Mouse (Mus musculus) midbrain, embryonic 15.5 days (tissue): ENCODE measurements at regions not wholly inside any gene's neighbourhood (a gene's known extent, or its start where the extent isn't known, plus 50 kb on each side); places are given as distances from the start of the nearest gene placed in this dataset.
A peak's percentile ranks its signal among the peaks of the same experiment; 100 is the strongest.
"Not testable (repeated sequence)": the region's sequence is repeated elsewhere in the genome, so short reads cannot be mapped to it uniquely, and the experiment has no call there.

Experiments used
- ATAC-seq: fragments of 200-750 bp; cut with Nextera tagmentation; replicated peaks from 2 replicates; pipeline ENCODE4 v1.8.0; 2017; ENCODE audit warnings: moderate TSS enrichment
- H3K27ac ChIP-seq: fragments of 300-500 bp; sonication (generic); 2 replicates; pipeline ENCODE4 v1.5.1; 2015; ENCODE audit warnings: mild to moderate bottlenecking, inconsistent platforms
- H3K27me3 ChIP-seq: fragments of 300-500 bp; sonication (generic); replicated peaks from 2 replicates; pipeline ENCODE4 v1.6.1; 2015; ENCODE audit warnings: inconsistent platforms
- H3K36me3 ChIP-seq: fragments of 300-500 bp; sonication (generic); replicated peaks from 2 replicates; pipeline ENCODE4 v1.6.1; 2015; ENCODE audit warnings: inconsistent platforms
- H3K4me1 ChIP-seq: fragments of 300-500 bp; sonication (generic); 2 replicates; pipeline ENCODE4 v1.6.1; 2015; ENCODE audit warnings: inconsistent platforms
- H3K4me2 ChIP-seq: fragments of 300-500 bp; sonication (generic); 2 replicates; pipeline ENCODE4 v1.6.1; 2015; ENCODE audit warnings: inconsistent platforms, mild to moderate bottlenecking, moderate library complexity
- H3K4me3 ChIP-seq: fragments of 300-500 bp; sonication (generic); 2 replicates; pipeline ENCODE4 v1.5.1; 2015; ENCODE audit warnings: mild to moderate bottlenecking, inconsistent platforms
- H3K9ac ChIP-seq: fragments of 300-500 bp; sonication (generic); 2 replicates; pipeline ENCODE4 v1.6.1; 2015; ENCODE audit warnings: mild to moderate bottlenecking, inconsistent platforms
- H3K9me3 ChIP-seq: fragments of 300-500 bp; sonication (generic); 2 replicates; pipeline ENCODE4 v1.6.1; 2016; ENCODE audit warnings: inconsistent platforms
- WGBS: fragments of 180-500 bp; shearing (Covaris S2); methylation state at CpG from one replicate; pipeline ENCODE4 v1.1.7; 2015; ENCODE audit warnings: mixed read lengths; 5-methylcytosine and 5-hydroxymethylcytosine counted together

DNA sequence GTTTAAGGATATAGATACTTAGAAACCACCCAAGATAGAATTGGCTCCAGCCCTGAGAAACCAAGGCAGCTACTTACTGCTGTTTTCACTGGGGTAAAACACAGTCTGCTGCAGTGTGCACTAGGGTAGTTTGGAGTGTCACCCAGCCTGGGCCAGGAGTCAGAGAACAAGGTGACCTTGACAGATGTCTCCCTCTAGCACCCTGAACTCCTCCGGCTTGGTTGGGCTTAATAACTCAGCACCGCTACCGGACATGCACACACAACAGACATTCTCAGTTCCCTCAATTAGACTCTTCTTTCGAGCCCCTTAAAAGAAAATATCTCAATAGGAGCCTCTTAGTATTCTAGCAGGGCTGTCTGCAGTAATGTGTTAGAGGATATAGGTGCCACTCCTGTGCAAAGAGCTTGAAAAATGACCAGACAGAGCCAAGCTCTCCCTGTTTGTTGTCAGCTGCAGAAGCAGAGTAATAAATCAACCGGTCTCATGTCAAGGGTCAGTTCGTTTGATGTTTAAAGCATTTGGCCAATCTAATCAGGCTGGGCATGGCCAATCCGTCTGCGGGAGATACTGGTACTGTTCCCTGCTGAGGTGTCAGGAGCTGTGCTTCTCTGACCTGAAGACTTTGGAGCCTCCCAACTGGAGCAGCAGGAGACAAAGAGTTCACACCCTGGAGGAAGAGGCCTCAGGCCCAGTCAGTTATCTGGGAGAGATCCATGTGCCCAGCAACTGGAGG, 299.1 kb downstream of the Eipr1 start:
- H3K27ac ChIP-seq, result no peak overlapping the region
- no peaks in the 10 kb centered on the region for H3K27me3 ChIP-seq
- no peak overlapping the region for H3K9ac ChIP-seq
- no peak overlapping the region for H3K4me3 ChIP-seq
- no peak for ATAC-seq
- peaks cover 18% of the 10 kb centered on the region for H3K4me1 ChIP-seq
- no peak overlapping the region for H3K4me2 ChIP-seq
- WGBS, result 57% methylated on average over 8 of the region's 8 CpGs
- H3K9me3 ChIP-seq, result no peaks in the 10 kb centered on the region
- H3K36me3 ChIP-seq, result no peaks in the 10 kb centered on the region

DNA sequence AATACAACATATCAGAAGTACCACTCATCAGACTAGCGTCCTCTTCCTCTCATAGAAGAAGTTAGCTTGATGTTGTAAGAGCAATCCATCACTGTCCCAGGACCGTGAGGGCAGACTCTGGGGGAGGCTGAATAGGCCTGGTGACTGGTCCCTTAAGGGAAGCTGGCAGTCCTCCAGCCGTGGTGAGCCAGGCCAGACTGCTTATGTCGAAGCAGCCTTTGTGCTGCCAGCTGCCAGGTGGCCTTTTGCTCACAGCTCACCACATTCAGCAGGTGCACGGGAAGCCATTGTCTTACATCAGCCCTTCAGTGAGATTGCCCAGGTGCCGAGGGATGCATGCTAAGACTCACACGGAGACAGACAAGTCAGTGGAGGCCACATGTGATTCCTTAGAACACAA, 302.8 kb downstream of the Eipr1 start:
- Histone ChIP-seq H3K27ac (no peak overlapping the region), H3K9me3 (no peaks in the 10 kb centered on the region), H3K4me1 (peaks cover 4% of the 10 kb centered on the region), H3K9ac (no peak overlapping the region), H3K27me3 (no peaks in the 10 kb centered on the region), H3K4me3 (no peak overlapping the region), H3K4me2 (no peak overlapping the region), H3K36me3 (no peaks in the 10 kb centered on the region)
- no peak for ATAC-seq
- WGBS, result 40% methylated on average over 7 of the region's 7 CpGs

DNA sequence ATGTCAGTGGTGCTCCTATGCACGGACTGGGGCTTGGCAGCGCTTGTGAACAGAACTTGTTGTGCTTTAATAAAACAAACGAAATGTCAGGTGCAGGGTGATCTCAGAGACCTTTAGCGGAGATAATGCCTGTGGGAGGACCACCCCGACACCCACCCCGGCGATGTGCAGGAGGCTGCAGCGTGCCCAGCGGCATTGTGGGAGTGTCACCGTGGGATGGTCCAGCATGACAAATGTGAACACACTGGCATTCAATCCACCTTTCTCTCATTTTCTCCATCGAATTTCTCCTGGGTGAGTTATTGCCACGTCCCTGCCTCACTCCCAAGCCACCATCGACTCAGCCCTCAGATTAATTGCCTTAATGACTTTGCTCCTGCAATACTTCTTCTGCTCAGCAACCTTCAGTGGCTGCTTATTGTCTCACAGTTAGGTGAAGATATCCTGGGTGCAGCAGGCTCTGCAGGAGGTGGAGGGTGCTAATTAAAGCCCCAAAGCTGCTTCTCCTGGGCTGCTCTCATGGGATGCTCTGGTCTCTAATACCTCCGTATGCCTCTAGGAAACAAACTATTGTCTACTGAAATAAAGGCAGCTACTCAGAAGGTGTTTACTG, 310.5 kb downstream of the Eipr1 start:
- Histone ChIP-seq H3K27me3 (no peaks in the 10 kb centered on the region), H3K9ac (no peak overlapping the region), H3K4me2 (no peak overlapping the region), H3K36me3 (no peaks in the 10 kb centered on the region), H3K4me1 (peaks cover 6% of the 10 kb centered on the region), H3K9me3 (no peaks in the 10 kb centered on the region), H3K27ac (no peak overlapping the region; the same call in 1 of the 2 replicates), H3K4me3 (no peak overlapping the region)
- no peak for ATAC-seq
- 63% methylated on average over 14 of the region's 14 CpGs for WGBS

DNA sequence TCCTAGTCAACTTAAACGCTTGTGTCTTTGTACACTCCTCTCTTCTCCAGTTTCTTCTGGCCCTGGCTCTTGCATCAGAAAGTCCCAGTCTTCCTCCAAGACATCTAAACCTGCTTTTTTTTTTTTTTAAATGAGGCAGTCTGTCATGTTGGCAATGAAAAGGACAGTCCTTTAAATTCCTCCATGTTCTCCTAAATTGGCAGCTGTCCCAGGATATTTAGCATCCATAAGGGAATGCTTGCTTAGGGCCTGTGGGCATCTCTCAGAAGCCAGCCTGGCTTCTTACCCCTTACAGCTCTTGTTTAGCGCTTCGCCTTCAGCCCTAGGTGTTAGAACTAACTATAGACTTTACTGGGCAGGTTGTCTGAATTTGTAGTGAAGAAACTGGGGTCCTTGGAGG, 311.2 kb downstream of the Eipr1 start:
- Histone ChIP-seq H3K4me3 (no peak overlapping the region), H3K9me3 (no peaks in the 10 kb centered on the region), H3K36me3 (no peaks in the 10 kb centered on the region), H3K27me3 (no peaks in the 10 kb centered on the region), H3K9ac (no peak overlapping the region), H3K4me2 (no peak overlapping the region), H3K4me1 (peaks cover 6% of the 10 kb centered on the region), H3K27ac (no peak overlapping the region)
- WGBS, result 86% methylated on average over 3 of the region's 3 CpGs
- ATAC-seq, result no peak

DNA sequence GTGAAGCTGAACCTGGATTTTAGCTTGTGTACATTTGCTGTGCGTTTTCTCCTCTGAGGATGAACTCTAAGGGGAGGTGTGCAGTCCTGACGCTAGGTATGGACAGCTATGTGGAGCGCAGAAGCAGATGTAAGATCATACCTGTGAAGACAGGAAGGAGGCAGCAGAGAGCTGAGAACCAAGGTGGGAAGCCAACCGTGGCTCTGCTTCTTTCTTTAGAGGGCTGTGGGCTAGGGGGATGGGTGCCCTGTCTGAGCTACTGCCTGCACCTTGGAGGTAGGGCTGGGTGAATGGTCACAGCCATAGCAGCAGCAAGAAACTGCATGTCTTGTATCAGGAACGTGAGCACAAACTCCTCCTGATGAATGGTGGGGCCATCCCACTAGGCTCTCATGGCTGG, 316.6 kb downstream of the Eipr1 start:
- Histone ChIP-seq H3K9me3 (no peaks in the 10 kb centered on the region), H3K27ac (no peak overlapping the region), H3K4me1 (no peaks in the 10 kb centered on the region), H3K4me2 (no peak overlapping the region), H3K9ac (no peak overlapping the region), H3K27me3 (no peaks in the 10 kb centered on the region), H3K36me3 (no peaks in the 10 kb centered on the region), H3K4me3 (no peak overlapping the region)
- peak; percentile 65 for ATAC-seq
- 24% methylated on average over 5 of the region's 5 CpGs for WGBS

DNA sequence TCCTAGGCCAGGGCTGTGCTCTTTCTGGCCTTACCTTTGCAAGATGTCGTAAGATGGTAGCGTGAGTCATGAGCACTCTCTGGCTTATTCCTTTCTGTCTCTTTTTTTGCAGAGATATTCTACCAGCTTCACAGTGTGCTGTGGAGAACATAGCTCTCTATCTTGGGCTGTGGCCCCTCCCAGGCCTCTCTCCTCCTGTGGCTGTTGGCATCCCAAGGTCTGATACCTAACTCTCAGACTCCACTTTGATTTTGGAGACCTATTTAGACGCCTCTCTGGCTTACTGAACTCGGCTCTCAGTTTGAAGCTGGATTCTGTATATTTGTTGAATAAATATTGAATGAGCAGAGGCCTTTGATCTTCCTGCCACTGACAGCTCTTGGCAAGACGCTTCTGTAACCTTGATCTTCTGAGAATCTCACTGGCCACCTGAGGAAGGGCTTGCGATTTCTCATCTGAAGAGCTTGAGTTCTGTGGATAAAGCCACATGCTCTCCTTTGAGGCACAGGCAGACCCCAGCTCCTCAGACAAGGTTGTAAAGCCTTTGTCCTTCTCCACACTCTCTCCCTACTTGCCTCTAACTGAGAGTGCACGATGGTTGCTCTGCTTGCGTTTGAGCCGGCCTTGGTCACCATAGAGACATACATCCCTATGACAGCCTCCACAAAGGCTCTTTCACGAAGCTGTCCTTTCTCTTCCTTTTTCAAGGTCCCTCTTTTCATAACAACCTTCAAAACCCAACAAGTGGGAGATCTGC, 323.7 kb downstream of the Eipr1 start:
- peak; percentile 83 for ATAC-seq
- WGBS, result 45% methylated on average over 10 of the region's 10 CpGs
- H3K27ac ChIP-seq, result peak overlapping the region; percentile 60

DNA sequence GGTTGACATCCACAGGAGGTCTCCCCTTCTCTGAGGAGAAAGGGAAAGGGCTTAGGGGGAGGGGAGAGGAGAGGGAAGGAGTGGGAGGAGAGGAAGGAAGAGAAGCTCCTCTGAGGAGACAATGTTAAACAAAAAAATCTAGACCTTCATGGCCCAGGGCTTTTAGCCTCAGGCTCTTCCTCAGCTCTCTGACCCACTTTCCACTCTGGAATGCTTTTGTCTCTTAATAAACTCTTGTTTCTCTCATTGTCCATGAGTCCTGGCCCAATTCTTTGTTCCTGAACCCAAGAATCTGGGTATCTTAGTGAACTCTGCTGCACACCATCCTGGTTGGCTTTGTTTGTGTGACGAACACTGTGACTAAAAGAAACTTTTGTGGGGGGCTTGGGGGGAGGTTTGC, 325.0 kb downstream of the Eipr1 start:
- 73% methylated on average over 1 of the region's 1 CpGs for WGBS
- H3K9ac ChIP-seq, result no peak overlapping the region
- no peaks in the 10 kb centered on the region for H3K9me3 ChIP-seq

More for the DNA sequence above, 323.7 kb downstream of the Eipr1 start:
- H3K36me3 ChIP-seq, result no peaks in the 10 kb centered on the region
- H3K27me3 ChIP-seq, result no peaks in the 10 kb centered on the region
- no peak overlapping the region for H3K4me2 ChIP-seq
- H3K4me3 ChIP-seq, result no peak overlapping the region
- H3K9me3 ChIP-seq, result no peaks in the 10 kb centered on the region
- H3K4me1 ChIP-seq, result peaks cover 16% of the 10 kb centered on the region
- H3K9ac ChIP-seq, result no peak overlapping the region

DNA sequence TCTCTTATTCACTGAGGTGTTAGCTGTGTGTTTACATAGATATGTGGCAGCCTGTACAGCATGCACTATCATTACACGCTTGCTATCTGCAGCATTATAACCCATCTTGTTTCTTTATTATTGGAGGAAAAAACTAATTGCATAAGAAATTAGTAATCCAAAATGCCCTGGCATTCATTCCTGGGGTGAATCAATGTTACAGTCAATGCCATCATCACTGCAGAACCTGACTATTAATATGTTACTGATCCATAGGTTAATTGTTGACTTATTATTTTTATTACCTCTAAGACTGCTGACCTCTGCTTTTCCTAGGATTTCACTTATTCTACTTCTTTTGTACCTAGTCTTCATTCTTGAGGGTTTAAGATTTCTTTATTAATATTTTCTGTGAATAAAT, 327.4 kb downstream of the Eipr1 start:
- Histone ChIP-seq H3K36me3 (no peaks in the 10 kb centered on the region), H3K27ac (no peak overlapping the region), H3K9me3 (no peaks in the 10 kb centered on the region), H3K9ac (no peak overlapping the region), H3K27me3 (no peaks in the 10 kb centered on the region), H3K4me1 (peaks cover 30% of the 10 kb centered on the region), H3K4me2 (no peak overlapping the region), H3K4me3 (no peak overlapping the region)
- ATAC-seq, result no peak
- WGBS, result 94% methylated on average over 1 of the region's 1 CpGs

More for the DNA sequence above, 325.0 kb downstream of the Eipr1 start:
- no peak overlapping the region for H3K27ac ChIP-seq
- no peak for ATAC-seq
- peaks cover 16% of the 10 kb centered on the region for H3K4me1 ChIP-seq
- no peak overlapping the region for H3K4me2 ChIP-seq
- no peaks in the 10 kb centered on the region for H3K27me3 ChIP-seq
- no peak overlapping the region for H3K4me3 ChIP-seq
- no peaks in the 10 kb centered on the region for H3K36me3 ChIP-seq

DNA sequence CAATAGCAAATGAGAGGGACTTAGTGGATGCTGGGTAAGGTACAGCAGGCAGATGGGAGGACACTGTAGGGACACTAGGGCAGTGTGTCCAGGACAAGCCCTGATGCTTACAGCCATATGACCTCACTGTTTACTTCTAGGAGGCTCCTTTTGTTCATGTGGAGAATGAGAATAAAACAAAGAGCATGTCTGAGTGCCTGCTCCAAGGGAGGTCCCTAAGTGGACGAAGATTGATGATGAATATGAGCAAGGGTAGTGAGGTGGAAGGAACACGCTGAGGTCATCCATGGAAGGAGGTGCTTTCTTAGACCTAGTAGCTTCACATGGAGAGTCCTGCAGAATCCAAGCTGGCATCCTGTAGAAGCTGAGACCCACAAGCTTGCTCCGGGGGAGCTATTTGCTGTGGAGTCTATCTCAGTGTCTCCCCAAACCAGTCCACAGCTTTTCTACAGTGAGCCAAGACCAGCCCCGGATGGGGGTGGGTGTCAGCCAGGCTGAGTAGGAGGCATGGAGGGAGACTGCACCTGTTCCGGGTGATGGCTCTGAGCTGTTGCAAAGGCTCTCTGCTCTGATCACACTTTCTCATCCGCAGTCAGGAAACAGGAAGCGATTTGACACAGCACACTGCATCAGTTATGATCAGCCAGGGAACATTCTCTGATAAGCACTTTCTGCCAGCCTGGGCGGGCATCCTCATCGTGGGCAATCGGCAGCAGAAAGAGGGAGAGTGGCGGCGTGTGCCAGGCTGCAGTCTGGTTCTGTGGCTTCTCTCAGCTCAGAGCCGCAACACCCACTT, 332.0 kb downstream of the Eipr1 start:
- no peaks in the 10 kb centered on the region for H3K36me3 ChIP-seq
- no peak overlapping the region for H3K4me3 ChIP-seq
- H3K4me2 ChIP-seq, result no peak overlapping the region
- no peaks in the 10 kb centered on the region for H3K9me3 ChIP-seq
- H3K27ac ChIP-seq, result peak overlapping the region; percentile 44; the same call in 1 of the 2 replicates
- ATAC-seq, result 0 out of 2 replicates have a peak, but pooled peaks have one; percentile 39
- H3K9ac ChIP-seq, result no peak overlapping the region
- H3K27me3 ChIP-seq, result no peaks in the 10 kb centered on the region
- H3K4me1 ChIP-seq, result peaks cover 17% of the 10 kb centered on the region; the same call in 1 of the 2 replicates
- 65% methylated on average over 13 of the region's 13 CpGs for WGBS

DNA sequence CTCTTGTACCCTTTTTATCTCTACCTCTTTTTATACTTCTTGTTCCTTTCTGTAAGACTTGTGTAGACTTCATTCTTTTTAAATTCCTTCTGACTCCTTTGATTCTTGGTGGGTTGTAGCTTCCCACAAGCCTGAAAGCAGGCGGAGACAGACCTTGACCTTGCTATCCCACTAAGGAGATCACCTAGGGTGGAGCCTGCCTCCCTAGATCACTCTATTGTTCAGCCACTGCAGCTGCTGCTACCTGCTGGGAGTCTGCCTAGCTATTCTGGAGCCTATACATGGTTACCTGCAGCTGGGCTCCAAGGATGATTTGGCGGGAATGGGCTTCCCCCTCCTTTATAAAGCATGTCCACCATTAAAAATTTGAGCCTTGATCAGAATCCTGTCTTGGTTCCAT, 335.6 kb downstream of the Eipr1 start:
- H3K36me3 ChIP-seq, H3K27ac ChIP-seq, H3K9ac ChIP-seq, H3K4me3 ChIP-seq, ATAC-seq, H3K27me3 ChIP-seq, H3K9me3 ChIP-seq, H3K4me2 ChIP-seq: not testable (repeated sequence)
- WGBS, result 69% methylated on average over 2 of the region's 2 CpGs
- H3K4me1 ChIP-seq, result peaks cover 25% of the 10 kb centered on the region

DNA sequence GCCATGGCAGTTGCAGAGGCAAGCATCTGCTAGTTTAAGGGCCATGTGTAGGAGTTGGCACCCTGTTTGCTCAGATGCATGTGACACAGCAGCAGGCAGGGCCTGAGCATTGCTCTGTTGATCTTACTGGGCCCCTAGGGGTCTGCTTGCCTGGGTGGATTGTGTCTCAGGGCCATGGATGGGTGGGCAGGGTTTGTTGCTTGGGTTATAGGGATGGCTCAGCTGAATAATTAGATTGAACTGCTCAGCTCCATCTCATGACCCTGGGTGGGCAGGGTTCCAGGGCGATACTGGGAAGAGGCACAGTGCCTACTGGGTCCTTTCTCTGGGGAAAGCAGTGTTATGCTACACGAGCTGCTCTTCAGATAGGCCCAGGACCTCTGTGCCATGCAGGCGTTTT, 338.0 kb downstream of the Eipr1 start:
- Histone ChIP-seq H3K27ac (peak overlapping the region; percentile 39), H3K9ac (no peak overlapping the region), H3K4me1 (peaks cover 13% of the 10 kb centered on the region), H3K9me3 (no peaks in the 10 kb centered on the region), H3K4me3 (no peak overlapping the region), H3K27me3 (no peaks in the 10 kb centered on the region), H3K4me2 (no peak overlapping the region), H3K36me3 (no peaks in the 10 kb centered on the region)
- WGBS, result 65% methylated on average over 3 of the region's 3 CpGs
- ATAC-seq, result 0 out of 2 replicates have a peak, but pooled peaks have one; percentile 24

DNA sequence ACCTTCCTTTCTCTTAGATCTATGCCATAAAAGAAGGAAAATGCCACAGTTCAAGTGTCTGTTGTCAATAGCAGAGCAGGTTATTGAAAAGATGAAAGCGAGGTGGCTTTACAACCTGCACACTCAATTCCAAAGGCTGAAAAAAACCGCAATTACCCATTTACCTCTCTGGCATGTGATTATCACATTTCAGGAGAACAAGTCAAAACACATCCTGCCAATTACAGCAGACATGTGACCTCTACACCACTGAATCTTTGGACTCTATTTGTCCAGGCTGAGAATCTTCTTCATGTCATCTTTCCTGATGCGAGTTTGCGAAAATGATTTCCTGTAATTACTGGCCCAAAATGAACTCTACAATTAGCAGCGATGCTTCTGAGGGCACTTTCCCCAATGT, 338.8 kb downstream of the Eipr1 start:
- 76% methylated on average over 5 of the region's 5 CpGs for WGBS
- H3K27ac ChIP-seq, result peak overlapping the region; percentile 39; the same call in 1 of the 2 replicates
- H3K9me3 ChIP-seq, result no peaks in the 10 kb centered on the region
- no peak for ATAC-seq
- H3K4me2 ChIP-seq, result no peak overlapping the region
- H3K4me3 ChIP-seq, result no peak overlapping the region
- no peak overlapping the region for H3K9ac ChIP-seq
- H3K27me3 ChIP-seq, result no peaks in the 10 kb centered on the region
- no peaks in the 10 kb centered on the region for H3K36me3 ChIP-seq
- H3K4me1 ChIP-seq, result peaks cover 22% of the 10 kb centered on the region
